Mouse (Mus musculus) myocyte (in vitro differentiated cells): ENCODE data around the gene Itpr2. TPM values are rescaled to one million over a fixed set of nuclear protein-coding genes. Genes with fewer than 3 reads are reported as not detected.

Source experiments
- H3K27me3 ChIP-seq: one replicate; pipeline ENCODE4 v1.6.1; 2011; ENCODE audit not compliant: control insufficient read depth, insufficient read depth, insufficient read length
- H3K36me3 ChIP-seq: one replicate; pipeline ENCODE4 v1.6.1; 2011; ENCODE audit not compliant: control insufficient read depth, insufficient read depth
- H3K4me2 ChIP-seq: one replicate; pipeline ENCODE4 v1.6.1; 2011; ENCODE audit warnings: low read depth, control low read depth
- H3K4me3 ChIP-seq: one replicate; pipeline ENCODE4 v1.5.1; 2011; ENCODE audit warnings: mild to moderate bottlenecking, control low read depth, moderate library complexity
- H3K79me2 ChIP-seq: one replicate; pipeline ENCODE4 v1.6.1; 2011; ENCODE audit not compliant: control insufficient read depth, insufficient read depth
- H3ac ChIP-seq: one replicate; pipeline ENCODE4 v1.6.1; 2011; ENCODE audit not compliant: control insufficient read depth, insufficient read length
- CEBPB ChIP-seq: IDR thresholded peaks from 2 replicates; pipeline ENCODE4 v1.6.1; 2011; ENCODE audit warnings: mild to moderate bottlenecking, moderate library complexity; ENCODE audit not compliant: poor library complexity, insufficient read depth, severe bottlenecking
- E2F4 ChIP-seq: IDR thresholded peaks from one replicate; pipeline ENCODE4 v1.6.1; 2011; ENCODE audit warnings: mild to moderate bottlenecking, control low read depth, moderate library complexity; ENCODE audit not compliant: insufficient read depth
- MAX ChIP-seq: IDR thresholded peaks from one replicate; pipeline ENCODE4 v1.6.1; 2011; ENCODE audit warnings: low read depth, mild to moderate bottlenecking, control low read depth
- MYOD1 ChIP-seq, 3 experiments: IDR thresholded peaks; one replicate each; pipeline ENCODE4 v1.6.1; 2011; ENCODE audit warnings: control low read depth in 2 of 3, low read depth in 2 of 3, mild to moderate bottlenecking in 2 of 3, moderate library complexity in 1 of 3; ENCODE audit not compliant: insufficient read length in 2 of 3, control insufficient read depth in 1 of 3
- MYOG ChIP-seq, 3 experiments: IDR thresholded peaks; one replicate each; pipeline ENCODE4 v1.6.1; 2011; ENCODE audit warnings: control low read depth in 2 of 3, low read depth in 2 of 3, mild to moderate bottlenecking in 2 of 3; ENCODE audit not compliant: insufficient read length in 2 of 3, control insufficient read depth in 1 of 3, insufficient read depth in 1 of 3
- POLR2A ChIP-seq: IDR thresholded peaks from one replicate; pipeline ENCODE4 v1.6.1; 2011; ENCODE audit warnings: low read depth, mild to moderate bottlenecking, control low read depth, moderate library complexity; ENCODE audit not compliant: insufficient read length
- POLR2AphosphoS2 ChIP-seq: IDR thresholded peaks from one replicate; pipeline ENCODE4 v1.6.1; 2011; ENCODE audit warnings: low read depth, control low read depth; ENCODE audit not compliant: insufficient read length
- REST ChIP-seq: IDR thresholded peaks from one replicate; pipeline ENCODE4 v1.6.1; 2011; ENCODE audit warnings: mild to moderate bottlenecking, control low read depth, moderate library complexity; ENCODE audit not compliant: insufficient read depth, insufficient read length
- SRF ChIP-seq: IDR thresholded peaks from one replicate; pipeline ENCODE4 v1.6.1; 2011; ENCODE audit warnings: low read depth; ENCODE audit not compliant: control insufficient read depth, insufficient read length
- TCF12 ChIP-seq: IDR thresholded peaks from one replicate; pipeline ENCODE4 v1.6.1; 2011; ENCODE audit warnings: mild to moderate bottlenecking, control low read depth; ENCODE audit not compliant: poor library complexity, insufficient read depth, severe bottlenecking
- TCF3 ChIP-seq: IDR thresholded peaks from one replicate; pipeline ENCODE4 v1.6.1; 2011; ENCODE audit warnings: low read depth, control low read depth; ENCODE audit not compliant: insufficient read length
- USF1 ChIP-seq: IDR thresholded peaks from one replicate; pipeline ENCODE4 v1.6.1; 2011; ENCODE audit warnings: low read depth, mild to moderate bottlenecking, control low read depth, moderate library complexity
- polyA plus RNA-seq: library from polyadenylated mRNA; unstranded; fragments of >200 nt; fragmentation: generic; extraction: Trizol; gene quantifications from one replicate; pipeline ENCODE4 v1.2.1, GENCODE M21; 2012; ENCODE audit warnings: missing spikeins

Itpr2 gene
- polyA plus RNA-seq, 1 experiment: 4.7 TPM

- peaks cover 5% of the 10 kb centered on the region for H3K36me3 ChIP-seq
- H3K27me3 ChIP-seq: no peaks in the 10 kb centered on the region
- H3K79me2 ChIP-seq: no peaks in the 10 kb centered on the region
- TF ChIP-seq CEBPB: no peak
- TF ChIP-seq POLR2A: no peak
- no peak for TF ChIP-seq E2F4
- TF ChIP-seq MYOG (IDR thresholded peaks at IDR 0.05; ENCODE audit: control insufficient read depth in 1 of 3, insufficient read depth in 1 of 3, insufficient read length in 2 of 3, low read depth in 2 of 3): no peak
- no peak overlapping the region for H3K4me3 ChIP-seq
- no peak overlapping the region for H3ac ChIP-seq
- H3K4me2 ChIP-seq: no peak overlapping the region
Observed at GRCm38 (mm10) chr6:146316415-146316814, 185.6 kb downstream of the Itpr2 start.

GRCm38 (mm10) chr6:146315153-146315552 is 186.9 kb downstream of the Itpr2 start:
- Histone ChIP-seq H3K79me2 (no peaks in the 10 kb centered on the region), H3K27me3 (no peaks in the 10 kb centered on the region), H3K36me3 (no peaks in the 10 kb centered on the region), H3K4me2 (no peak overlapping the region), H3K4me3 (no peak overlapping the region), H3ac (no peak overlapping the region)
- TF ChIP-seq E2F4: no peak
- no peak for TF ChIP-seq REST
- no peak for TF ChIP-seq CEBPB
- TF ChIP-seq TCF12: no peak
- TF ChIP-seq USF1: no peak
- TF ChIP-seq SRF: no peak
- no peak for TF ChIP-seq MYOD1 (IDR thresholded peaks at IDR 0.05; ENCODE audit: control insufficient read depth in 1 of 3, insufficient read length in 2 of 3, low read depth in 2 of 3)
- no peak for TF ChIP-seq MAX
- TF ChIP-seq MYOG (IDR thresholded peaks at IDR 0.05; ENCODE audit: control insufficient read depth in 1 of 3, insufficient read depth in 1 of 3, insufficient read length in 2 of 3, low read depth in 2 of 3): no peak
- no peak for TF ChIP-seq POLR2AphosphoS2
- TF ChIP-seq POLR2A: no peak
- no peak for TF ChIP-seq TCF3

- no peaks in the 10 kb centered on the region for H3K36me3 ChIP-seq
- H3ac ChIP-seq: no peak overlapping the region
Observed at GRCm38 (mm10) chr6:146314304-146314703, 187.7 kb downstream of the Itpr2 start.

GRCm38 (mm10) chr6:146313396-146313795 is 188.6 kb downstream of the Itpr2 start:
- Histone ChIP-seq H3K4me2 (no peak overlapping the region), H3ac (no peak overlapping the region), H3K4me3 (no peak overlapping the region), H3K27me3 (no peaks in the 10 kb centered on the region), H3K79me2 (no peaks in the 10 kb centered on the region), H3K36me3 (no peaks in the 10 kb centered on the region)
- TF ChIP-seq TCF12 (no peak), POLR2AphosphoS2 (no peak), REST (no peak), MYOG (IDR thresholded peaks at IDR 0.05; ENCODE audit: control insufficient read depth in 1 of 3, insufficient read depth in 1 of 3, insufficient read length in 2 of 3, low read depth in 2 of 3) (no peak), MAX (no peak)

More at GRCm38 (mm10) chr6:146314304-146314703, 187.7 kb downstream of the Itpr2 start:
- H3K4me2 ChIP-seq: no peak overlapping the region
- TF ChIP-seq TCF3 (no peak), TCF12 (no peak), REST (no peak), E2F4 (no peak), POLR2A (no peak), MYOD1 (IDR thresholded peaks at IDR 0.05; ENCODE audit: control insufficient read depth in 1 of 3, insufficient read length in 2 of 3, low read depth in 2 of 3) (no peak), MAX (no peak), SRF (no peak), USF1 (no peak), CEBPB (no peak), MYOG (IDR thresholded peaks at IDR 0.05; ENCODE audit: control insufficient read depth in 1 of 3, insufficient read depth in 1 of 3, insufficient read length in 2 of 3, low read depth in 2 of 3) (no peak)
- no peaks in the 10 kb centered on the region for H3K27me3 ChIP-seq
- no peak overlapping the region for H3K4me3 ChIP-seq
- no peaks in the 10 kb centered on the region for H3K79me2 ChIP-seq

GRCm38 (mm10) chr6:146310210-146310609 is 191.8 kb downstream of the Itpr2 start:
- TF ChIP-seq POLR2A: no peak
- TF ChIP-seq REST: no peak
- no peak for TF ChIP-seq POLR2AphosphoS2
- no peak for TF ChIP-seq CEBPB
- TF ChIP-seq TCF3: no peak
- no peak for TF ChIP-seq USF1
- no peak for TF ChIP-seq TCF12
- no peak for TF ChIP-seq SRF
- no peak for TF ChIP-seq E2F4
- TF ChIP-seq MYOD1 (IDR thresholded peaks at IDR 0.05; ENCODE audit: control insufficient read depth in 1 of 3, insufficient read length in 2 of 3, low read depth in 2 of 3): no peak
- no peak for TF ChIP-seq MYOG (IDR thresholded peaks at IDR 0.05; ENCODE audit: control insufficient read depth in 1 of 3, insufficient read depth in 1 of 3, insufficient read length in 2 of 3, low read depth in 2 of 3)
- TF ChIP-seq MAX: no peak
- Histone ChIP-seq H3K27me3 (no peaks in the 10 kb centered on the region), H3K4me2 (no peak overlapping the region), H3ac (no peak overlapping the region), H3K79me2 (no peaks in the 10 kb centered on the region), H3K36me3 (no peaks in the 10 kb centered on the region), H3K4me3 (no peak overlapping the region)
